Mouse (Mus musculus): ENCODE results near the gene Map3k4.

The Map3k4 gene

DNA sequence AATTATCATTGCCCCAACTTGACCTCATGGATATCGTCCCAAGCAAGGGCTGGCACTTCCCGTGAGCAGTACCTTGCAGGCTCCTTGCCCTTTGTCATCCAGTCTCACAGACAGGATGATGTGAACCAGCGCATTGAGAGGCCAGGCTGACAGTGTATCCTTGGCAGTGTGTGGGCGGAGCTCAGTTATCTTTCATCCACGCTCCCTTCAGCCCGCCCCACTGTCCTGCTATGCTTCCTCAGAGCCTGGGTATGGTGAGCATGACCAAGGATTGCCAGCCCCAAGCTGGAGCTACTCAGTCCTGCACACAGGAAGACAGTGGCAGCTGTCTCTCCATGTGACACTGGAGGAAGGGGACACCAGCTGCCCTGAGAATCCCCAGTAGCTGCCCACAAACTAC lies 102.4 kb downstream of the Map3k4 start:
- no peak for DNase-seq

DNA sequence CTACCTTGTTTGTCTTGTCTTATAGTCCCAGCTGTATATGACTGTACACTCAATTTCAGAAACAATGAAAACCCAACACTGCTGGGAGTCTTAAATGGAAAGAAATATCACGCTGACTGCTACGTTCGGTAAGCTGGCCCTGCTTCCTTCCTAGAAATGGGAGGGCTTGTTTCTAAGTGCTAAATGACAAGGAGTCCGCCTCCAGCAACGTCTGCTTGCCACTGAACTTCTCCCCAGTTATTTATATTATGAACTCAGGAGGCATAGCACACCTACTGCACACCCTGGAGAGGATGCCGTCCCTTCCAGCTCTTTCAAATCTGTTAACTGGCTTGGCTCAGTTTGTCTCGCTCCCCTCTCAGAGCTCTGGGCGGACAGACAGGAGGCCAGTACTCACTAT lies 105.2 kb downstream of the Map3k4 start:
- no peak for DNase-seq

GRCm38 (mm10) chr17:12212341-12212740 lies 106.3 kb downstream of the Map3k4 start:
- DNase-seq, result no peak

DNA sequence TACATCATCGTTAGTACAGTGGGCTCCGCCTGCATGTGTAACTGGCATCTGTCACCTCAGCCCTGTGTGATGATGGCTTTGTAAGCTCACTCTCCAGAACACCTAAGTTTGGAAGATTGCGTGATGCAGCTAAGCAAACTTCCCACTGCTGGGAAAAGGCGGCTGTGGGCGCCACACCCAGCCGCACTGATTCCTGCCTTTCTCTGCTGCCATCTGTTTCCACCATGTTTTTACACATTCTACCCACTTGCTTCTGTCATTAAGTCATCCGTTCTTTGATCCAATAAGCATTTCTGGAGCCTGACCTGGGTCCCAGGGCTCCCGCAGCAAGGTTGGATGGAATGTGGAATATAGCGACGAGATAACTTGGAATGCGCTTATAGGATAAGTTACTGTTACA lies 106.7 kb downstream of the Map3k4 start:
- no peak for DNase-seq

DNA sequence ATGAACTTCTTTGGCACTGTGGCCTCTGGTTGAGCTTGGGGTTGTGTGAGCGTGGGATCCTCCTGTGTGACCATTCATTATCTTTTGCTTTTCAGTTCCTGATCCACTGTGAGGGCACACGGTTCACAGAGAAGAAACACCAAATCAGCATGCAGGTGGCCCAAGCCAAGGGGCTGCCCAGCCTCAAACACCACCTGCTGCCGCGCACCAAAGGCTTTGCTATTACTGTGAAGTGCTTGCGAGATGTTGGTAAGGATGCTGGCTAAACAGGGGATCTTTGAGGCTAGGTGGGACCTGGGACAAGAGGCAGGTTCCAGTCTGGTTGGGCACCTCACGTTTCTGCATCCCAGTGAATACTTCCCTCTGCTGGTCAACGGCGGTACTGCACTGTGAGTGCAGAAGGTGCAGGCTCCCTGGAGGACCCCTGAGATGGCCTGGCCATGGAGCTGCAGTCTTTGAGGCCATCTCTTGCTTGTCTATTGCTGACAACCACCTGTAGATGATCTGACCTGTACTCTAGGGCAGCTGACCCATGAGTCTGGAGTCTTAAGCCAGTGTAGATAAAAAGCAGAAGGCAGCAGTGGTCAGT lies 108.0 kb downstream of the Map3k4 start:
- peak; percentile 66 to 89 for DNase-seq

- DNase-seq, result no peak
Measured at GRCm38 (mm10) chr17:12209481-12209880, 109.1 kb downstream of the Map3k4 start.

DNA sequence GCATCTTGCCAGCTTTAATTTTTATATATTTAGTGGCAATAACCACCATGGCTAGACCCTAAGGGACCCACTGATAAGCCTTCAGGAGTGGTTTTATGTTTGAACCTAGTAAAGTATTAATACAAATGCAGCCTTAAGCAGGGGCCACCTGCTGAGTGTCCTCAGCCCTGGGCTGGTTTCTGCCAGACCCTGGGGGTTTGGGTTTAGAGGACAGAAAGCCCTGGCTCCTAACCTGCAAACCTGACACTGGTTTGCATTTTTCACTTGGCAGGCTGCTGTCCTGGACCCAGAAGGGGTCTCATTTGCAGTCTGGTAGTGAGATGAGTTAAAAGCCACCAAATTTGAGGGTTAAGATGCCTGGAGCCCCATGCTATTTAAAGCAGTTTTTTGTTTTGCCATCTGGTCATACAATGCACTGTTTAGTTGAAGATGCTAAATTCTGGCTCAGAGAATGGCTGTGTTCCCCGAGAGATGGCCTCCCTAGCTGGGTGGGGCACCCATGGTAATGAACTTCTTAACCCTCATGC lies 111.5 kb downstream of the Map3k4 start:
- DNase-seq, result no peak

DNA sequence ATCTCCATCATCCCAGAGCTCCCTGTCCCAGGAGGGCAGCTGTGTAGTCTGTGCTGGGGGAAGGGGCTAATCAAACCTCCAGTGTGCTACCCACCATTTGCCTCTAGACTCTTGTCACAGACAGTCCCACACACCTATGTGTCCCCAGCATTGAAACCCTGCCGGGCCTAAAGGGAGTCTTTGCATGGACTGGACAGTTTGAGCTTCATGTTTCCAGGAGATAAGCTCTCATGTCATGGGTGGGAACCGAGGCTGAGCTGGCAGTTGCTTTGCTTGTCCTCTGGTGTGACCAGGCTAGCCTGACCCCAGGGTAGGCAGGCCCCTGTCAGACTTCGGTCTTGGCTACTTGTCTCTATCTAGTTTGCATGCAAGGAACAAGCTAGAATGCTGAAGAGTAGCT lies 112.3 kb downstream of the Map3k4 start:
- no peak for DNase-seq

DNA sequence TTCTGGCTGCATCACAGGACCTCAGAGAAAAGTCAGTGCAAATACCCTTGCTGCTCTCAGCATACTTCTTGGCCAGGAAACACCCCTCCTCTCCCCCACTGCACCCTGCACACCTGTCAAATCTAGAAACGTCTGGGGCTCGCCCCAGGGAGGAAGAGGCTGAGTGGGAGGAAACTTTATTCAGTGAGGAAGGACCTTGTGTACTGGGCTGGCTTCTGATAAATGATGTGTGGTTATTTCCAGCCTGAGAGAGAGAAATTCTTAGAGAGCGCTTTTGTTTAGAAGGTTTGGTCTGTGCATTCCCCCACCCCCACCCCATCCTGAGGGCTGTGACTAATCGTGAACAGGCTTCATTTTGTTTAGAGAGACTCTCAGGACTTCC lies 112.9 kb downstream of the Map3k4 start:
- DNase-seq, result no peak

- DNase-seq, result no peak
Measured at GRCm38 (mm10) chr17:12205015-12205693, 113.4 kb downstream of the Map3k4 start.

DNA sequence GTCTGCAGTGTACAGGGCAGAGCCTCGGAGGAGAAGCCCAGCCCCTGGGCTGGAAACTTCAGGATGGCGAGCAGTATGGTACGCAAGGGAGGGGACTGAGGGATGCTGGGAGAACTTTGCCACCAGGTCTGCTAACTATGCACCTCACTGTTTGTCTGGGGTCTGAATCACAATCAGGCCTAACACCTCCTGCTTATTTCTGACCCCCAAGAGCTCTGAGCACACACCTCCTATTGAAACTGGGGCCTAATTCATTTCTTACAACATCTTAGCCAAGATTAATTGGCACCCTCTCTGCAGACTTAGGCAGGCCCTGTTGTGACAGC lies 113.9 kb downstream of the Map3k4 start:
- DNase-seq, result no peak

DNA sequence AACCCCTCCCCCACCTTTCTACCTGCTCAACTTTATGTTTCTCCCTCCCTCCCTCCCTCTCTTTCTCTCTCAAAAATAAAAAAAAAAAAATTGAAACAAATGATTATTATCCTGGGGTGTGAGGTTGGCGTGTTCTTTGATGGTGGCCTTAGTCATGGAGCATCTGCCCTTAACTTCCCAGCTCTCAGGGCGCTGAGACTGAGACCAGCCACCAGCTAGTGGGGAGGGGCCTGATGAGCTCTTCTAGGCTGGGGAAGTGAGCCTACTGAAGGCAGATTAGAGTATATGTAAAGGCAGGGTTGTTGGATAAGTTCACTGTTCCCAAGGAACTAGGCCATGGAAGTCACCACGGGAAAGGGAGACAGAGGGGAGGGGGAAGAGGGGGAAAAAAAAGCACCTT lies 114.3 kb downstream of the Map3k4 start:
- DNase-seq, result no peak

DNA sequence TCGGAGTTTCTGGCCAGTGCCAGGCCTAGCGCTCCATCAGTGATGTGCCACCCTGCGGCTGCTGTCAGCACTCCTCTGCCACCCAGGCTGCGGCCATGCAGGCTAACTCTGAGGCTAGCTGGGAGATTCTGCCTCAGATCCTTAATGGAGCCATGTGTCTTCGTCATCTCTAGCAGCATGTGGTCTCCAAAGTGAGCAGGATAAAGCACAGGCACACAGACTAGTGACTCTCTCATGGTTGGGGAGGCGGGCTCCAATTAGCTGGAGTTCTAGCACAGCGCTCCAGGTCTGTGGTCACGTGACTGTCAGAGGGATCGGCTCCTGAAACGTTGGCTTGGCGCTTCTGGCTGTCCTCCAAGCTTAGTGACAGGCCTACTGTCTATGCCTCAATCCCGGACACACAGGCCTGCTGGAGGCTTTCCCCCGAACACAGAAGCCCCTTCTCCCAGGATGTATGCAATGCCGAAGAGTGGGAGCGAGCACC lies 115.1 kb downstream of the Map3k4 start:
- DNase-seq, result no peak

- no peak for DNase-seq
Measured at GRCm38 (mm10) chr17:12201086-12201485, 117.5 kb downstream of the Map3k4 start.

DNA sequence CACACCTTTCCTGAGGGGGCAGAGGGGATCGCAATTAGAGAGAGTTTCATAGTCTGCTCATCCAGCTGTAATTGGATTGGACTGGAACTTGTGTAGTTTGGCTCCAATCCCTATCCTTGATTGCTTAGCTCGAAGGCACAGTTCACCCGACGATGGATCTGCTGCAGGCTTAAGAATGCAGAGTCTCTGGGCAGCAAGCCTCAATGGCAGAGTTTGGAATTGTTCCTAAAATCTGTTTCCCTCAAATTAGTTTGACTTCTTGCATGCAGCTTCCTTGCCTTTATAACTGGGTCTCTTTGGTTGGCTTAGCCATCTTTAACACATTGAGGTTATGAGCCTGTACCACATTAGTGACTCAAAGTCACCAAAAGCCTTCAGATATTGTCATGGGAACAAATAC lies 118.7 kb downstream of the Map3k4 start:
- DNase-seq, result no peak

GRCm38 (mm10) chr17:12195604-12196003 lies 123.0 kb downstream of the Map3k4 start:
- DNase-seq, result no peak

DNA sequence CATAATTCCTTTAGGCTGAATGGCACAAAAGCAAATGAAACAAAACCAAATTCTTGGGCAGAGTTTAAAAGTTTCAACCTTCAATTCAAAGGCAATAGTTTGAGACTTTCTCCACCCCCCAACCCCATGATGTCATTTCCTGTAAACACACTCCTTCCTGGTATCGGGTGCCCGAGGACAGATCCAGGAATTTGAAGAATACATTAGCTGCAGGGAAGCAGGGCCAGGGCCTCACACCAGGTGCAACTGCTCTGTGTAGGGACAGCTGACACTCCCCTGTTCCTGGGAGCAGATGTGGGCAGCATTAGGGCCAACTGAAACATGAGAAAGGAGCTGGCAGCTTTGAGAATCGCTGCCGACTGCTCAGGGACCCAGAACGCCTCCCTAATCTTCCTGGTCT lies 123.5 kb downstream of the Map3k4 start:
- no peak for DNase-seq

- no peak for DNase-seq
Measured at GRCm38 (mm10) chr17:12187782-12188181, 130.8 kb downstream of the Map3k4 start.

- DNase-seq, result no peak
Measured at GRCm38 (mm10) chr17:12186341-12186740, 132.3 kb downstream of the Map3k4 start.

DNA sequence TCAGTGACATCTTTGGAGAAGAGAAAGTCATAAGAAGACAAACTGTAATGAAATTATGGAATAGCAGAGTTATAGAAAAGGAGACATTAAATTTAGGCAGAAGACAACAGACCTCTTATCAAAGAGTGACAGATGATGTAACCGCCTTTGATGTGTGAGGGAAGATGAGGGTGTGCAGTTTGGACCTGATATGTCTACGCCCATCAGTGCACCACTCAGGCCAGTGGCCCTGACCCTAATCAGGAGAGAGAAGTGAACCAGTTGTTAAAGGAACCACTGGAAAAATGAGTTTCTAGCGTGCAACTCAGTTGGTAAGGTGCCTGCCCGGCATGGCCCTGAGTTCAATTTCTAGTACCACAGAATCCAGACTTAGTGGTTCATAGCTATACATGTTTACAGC lies 132.7 kb downstream of the Map3k4 start:
- no peak for DNase-seq

DNA sequence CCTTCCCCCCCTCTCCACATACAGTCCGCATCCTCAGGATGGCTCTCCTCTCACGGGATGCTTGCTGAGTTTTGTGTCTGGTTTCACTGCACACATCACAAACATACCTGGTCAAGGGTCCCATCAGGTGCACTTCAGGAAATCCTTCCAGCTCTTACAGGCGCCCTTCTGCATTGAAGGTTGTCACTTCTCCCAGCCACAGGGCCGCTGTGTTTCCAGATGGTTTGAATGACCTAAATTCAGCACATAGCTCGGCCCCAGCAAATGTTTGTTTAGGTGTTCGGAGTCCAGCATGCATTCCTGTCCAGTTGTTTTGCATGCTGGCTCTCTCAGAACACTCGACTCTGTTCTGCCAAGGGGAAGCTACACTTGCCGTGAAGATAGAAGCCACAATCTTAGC lies 134.3 kb downstream of the Map3k4 start:
- no peak for DNase-seq

DNA sequence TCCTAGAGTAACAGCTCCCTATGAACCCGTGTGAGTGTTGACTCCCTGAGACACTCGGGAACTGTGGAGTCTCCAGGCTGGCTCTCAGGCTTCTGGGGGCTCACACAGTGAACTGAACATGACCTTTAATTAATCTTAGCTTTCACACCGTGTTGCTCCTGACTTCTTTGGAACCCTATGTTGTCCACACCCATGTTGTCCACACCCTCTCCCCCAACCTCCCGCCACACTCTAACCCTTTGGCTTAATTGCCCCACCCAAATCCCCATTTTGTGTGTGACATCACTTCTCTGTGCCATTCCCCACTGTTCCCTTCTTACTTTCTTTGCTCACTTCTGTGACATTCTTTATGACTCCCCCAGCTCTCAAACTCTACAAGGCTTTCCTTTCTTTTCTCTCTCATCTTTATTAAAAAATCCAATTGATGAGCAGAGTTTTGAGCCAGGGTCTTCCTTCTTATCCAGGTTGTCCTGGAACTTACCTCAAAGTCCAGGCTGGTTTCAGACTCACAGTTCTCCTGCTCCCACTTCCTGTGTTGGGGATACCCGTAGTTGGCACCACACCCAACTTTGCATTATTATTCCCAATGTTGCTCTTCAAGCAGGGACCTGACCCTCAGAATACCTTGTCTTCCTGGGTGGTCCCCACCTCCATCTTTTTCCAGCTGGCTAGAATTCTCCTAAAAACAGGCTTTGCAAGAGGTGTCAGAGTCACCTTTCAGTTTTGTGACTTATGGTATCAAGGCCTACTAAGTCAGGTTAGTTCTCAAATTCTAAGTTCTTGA lies 135.7 kb downstream of the Map3k4 start:
- DNase-seq, result no peak

- no peak for DNase-seq
Measured at GRCm38 (mm10) chr17:12179766-12180165, 138.8 kb downstream of the Map3k4 start.

- no peak for DNase-seq
Measured at GRCm38 (mm10) chr17:12179339-12179738, 139.3 kb downstream of the Map3k4 start.

All from spleen, adult 18-20 months (tissue).